Mouse (Mus musculus) hindbrain, embryonic 14.5 days (tissue): ENCODE data around the gene Adam10. TPM values are rescaled to one million over a fixed set of nuclear protein-coding genes. Genes with fewer than 3 reads are reported as not detected.

Experiments used
- ATAC-seq: fragments of 200-750 bp; cut with Nextera tagmentation; 2 replicates; pipeline ENCODE4 v1.8.0; 2017; ENCODE audit warnings: moderate number of reproducible peaks, mild to moderate bottlenecking, moderate TSS enrichment, moderate library complexity; ENCODE audit not compliant: low FRiP score
- DNase-seq: peaks from one replicate; pipeline ENCODE4 v3.0.0-alpha.2; 2015; ENCODE audit warnings: low spot score
- H3K27ac ChIP-seq: fragments of 300-500 bp; sonication (generic); 2 replicates; pipeline ENCODE4 v1.5.1; 2014; ENCODE audit warnings: mild to moderate bottlenecking, moderate library complexity
- H3K27me3 ChIP-seq: fragments of 300-500 bp; sonication (generic); 2 replicates; pipeline ENCODE4 v1.6.1; 2014; ENCODE audit warnings: mild to moderate bottlenecking, low read length, mixed read lengths; ENCODE audit not compliant: control insufficient read depth, insufficient read depth
- H3K36me3 ChIP-seq: fragments of 300-500 bp; sonication (generic); replicated peaks from 2 replicates; pipeline ENCODE4 v1.6.1; 2014; ENCODE audit not compliant: control insufficient read depth, insufficient read depth
- H3K4me1 ChIP-seq: fragments of 300-500 bp; sonication (generic); replicated peaks from 2 replicates; pipeline ENCODE4 v1.6.1; 2014; ENCODE audit warnings: antibody characterized with exemption, low read length, mixed read lengths; ENCODE audit not compliant: control insufficient read depth, insufficient read depth
- H3K4me2 ChIP-seq: fragments of 300-500 bp; sonication (generic); replicated peaks from 2 replicates; pipeline ENCODE4 v1.6.1; 2014; ENCODE audit warnings: mild to moderate bottlenecking, moderate library complexity
- H3K4me3 ChIP-seq: fragments of 300-500 bp; sonication (generic); replicated peaks from 2 replicates; pipeline ENCODE4 v1.5.1; 2014; ENCODE audit warnings: mild to moderate bottlenecking, low read length
- H3K9ac ChIP-seq: fragments of 300-500 bp; sonication (generic); 2 replicates; pipeline ENCODE4 v1.6.1; 2014
- H3K9me3 ChIP-seq: fragments of 300-500 bp; sonication (generic); 2 replicates; pipeline ENCODE4 v1.6.1; 2016; ENCODE audit warnings: low read length; ENCODE audit not compliant: control insufficient read depth
- WGBS: fragments of 180-500 bp; shearing (Covaris S2); extraction: QIAGEN DNeasy Blood & Tissue Kit; methylation state at CpG from one replicate; pipeline ENCODE4 v1.1.7; 2014; 5-methylcytosine and 5-hydroxymethylcytosine counted together
- polyA plus RNA-seq: library from polyadenylated mRNA; unstranded; fragments of >200 nt; fragmentation: Nextera tagmentation; extraction: Ambion mirVana; gene quantifications from 2 replicates; pipeline ENCODE4 v1.2.1, GENCODE M21; 2014

The Adam10 gene
- polyA plus RNA-seq, 1 experiment from 2014 or later: 56.2 TPM

GRCm38 (mm10) chr9:70733208-70733607, 54.4 kb downstream of the Adam10 start:
- no peak overlapping the region for H3K4me3 ChIP-seq
- ATAC-seq (no peak), DNase-seq (no peak)
- no peaks in the 10 kb centered on the region for H3K27me3 ChIP-seq
- no peak overlapping the region for H3K4me2 ChIP-seq
- H3K27ac ChIP-seq: no peak overlapping the region
- H3K36me3 ChIP-seq: no peaks in the 10 kb centered on the region
- no peak overlapping the region for H3K9ac ChIP-seq
- H3K9me3 ChIP-seq: no peaks in the 10 kb centered on the region
- 0 out of 2 replicates have a peak, but pooled peaks cover 3% of the 10 kb centered on the region for H3K4me1 ChIP-seq
- WGBS: 93% methylated on average over 2 of the region's 2 CpGs

GRCm38 (mm10) chr9:70739998-70740397, 61.2 kb downstream of the Adam10 start:
- Histone ChIP-seq H3K9ac (no peak overlapping the region), H3K36me3 (peaks cover 14% of the 10 kb centered on the region), H3K4me3 (no peak overlapping the region), H3K27ac (no peak overlapping the region), H3K4me2 (no peak overlapping the region), H3K27me3 (no peaks in the 10 kb centered on the region), H3K4me1 (no peaks in the 10 kb centered on the region), H3K9me3 (no peaks in the 10 kb centered on the region)
- no peak for DNase-seq
- 94% methylated on average over 5 of the region's 5 CpGs for WGBS
- no peak for ATAC-seq

- no peak overlapping the region for H3K4me2 ChIP-seq
- ATAC-seq: no peak
- no peaks in the 10 kb centered on the region for H3K9me3 ChIP-seq
- H3K27me3 ChIP-seq: no peaks in the 10 kb centered on the region
- H3K4me1 ChIP-seq: no peaks in the 10 kb centered on the region
- H3K36me3 ChIP-seq: peaks cover 42% of the 10 kb centered on the region
- no peak for DNase-seq
- no peak overlapping the region for H3K27ac ChIP-seq
- H3K4me3 ChIP-seq: no peak overlapping the region
- no peak overlapping the region for H3K9ac ChIP-seq
- WGBS: 95% methylated on average over 3 of the region's 3 CpGs
Measured at GRCm38 (mm10) chr9:70751504-70752222, 72.9 kb downstream of the Adam10 start.

GRCm38 (mm10) chr9:70760974-70761373, 82.2 kb downstream of the Adam10 start:
- 95% methylated on average over 5 of the region's 5 CpGs for WGBS
- no peaks in the 10 kb centered on the region for H3K4me1 ChIP-seq
- peaks cover 55% of the 10 kb centered on the region for H3K36me3 ChIP-seq
- no peak overlapping the region for H3K27ac ChIP-seq
- no peaks in the 10 kb centered on the region for H3K9me3 ChIP-seq
- DNase-seq (no peak), ATAC-seq (no peak)
- H3K9ac ChIP-seq: no peak overlapping the region
- no peak overlapping the region for H3K4me3 ChIP-seq
- H3K27me3 ChIP-seq: no peaks in the 10 kb centered on the region
- no peak overlapping the region for H3K4me2 ChIP-seq

- Histone ChIP-seq H3K4me3 (no peak overlapping the region), H3K4me1 (no peaks in the 10 kb centered on the region), H3K9me3 (no peaks in the 10 kb centered on the region), H3K36me3 (peaks cover 38% of the 10 kb centered on the region), H3K27ac (no peak overlapping the region), H3K4me2 (no peak overlapping the region), H3K9ac (no peak overlapping the region), H3K27me3 (no peaks in the 10 kb centered on the region)
- DNase-seq (no peak), ATAC-seq (no peak)
- WGBS: 94% methylated on average over 2 of the region's 2 CpGs
Measured at GRCm38 (mm10) chr9:70775517-70775916, 96.7 kb downstream of the Adam10 start.

- H3K27ac ChIP-seq: no peak overlapping the region
- H3K27me3 ChIP-seq: no peaks in the 10 kb centered on the region
- no peak overlapping the region for H3K4me2 ChIP-seq
- no peak overlapping the region for H3K4me3 ChIP-seq
- H3K36me3 ChIP-seq: peaks cover 20% of the 10 kb centered on the region
- no peaks in the 10 kb centered on the region for H3K4me1 ChIP-seq
- H3K9ac ChIP-seq: no peak overlapping the region
- DNase-seq (no peak), ATAC-seq (no peak)
- H3K9me3 ChIP-seq: no peaks in the 10 kb centered on the region
- whole genome bisulfite sequencing: 88% methylated on average over 3 of the region's 3 CpGs
Measured at GRCm38 (mm10) chr9:70782191-70782590, 103.4 kb downstream of the Adam10 start.

GRCm38 (mm10) chr9:70788705-70789104, 109.9 kb downstream of the Adam10 start:
- no peak overlapping the region for H3K27ac ChIP-seq
- no peaks in the 10 kb centered on the region for H3K4me1 ChIP-seq
- WGBS: 73% methylated on average over 7 of the region's 7 CpGs
- DNase-seq (no peak), ATAC-seq (no peak)
- peaks cover 3% of the 10 kb centered on the region; the same call in 1 of the 2 replicates for H3K9me3 ChIP-seq
- H3K9ac ChIP-seq: no peak overlapping the region
- H3K36me3 ChIP-seq: no peaks in the 10 kb centered on the region
- H3K27me3 ChIP-seq: no peaks in the 10 kb centered on the region
- H3K4me3 ChIP-seq: no peak overlapping the region
- H3K4me2 ChIP-seq: no peak overlapping the region

GRCm38 (mm10) chr9:70790621-70791020, 111.8 kb downstream of the Adam10 start:
- H3K4me2 ChIP-seq: no peak overlapping the region
- no peaks in the 10 kb centered on the region for H3K4me1 ChIP-seq
- no peaks in the 10 kb centered on the region for H3K27me3 ChIP-seq
- no peak for ATAC-seq
- DNase-seq: no peak
- H3K36me3 ChIP-seq: no peaks in the 10 kb centered on the region
- no peak overlapping the region for H3K4me3 ChIP-seq
- peaks cover 3% of the 10 kb centered on the region; the same call in 1 of the 2 replicates for H3K9me3 ChIP-seq
- H3K9ac ChIP-seq: no peak overlapping the region
- no peak overlapping the region for H3K27ac ChIP-seq
- WGBS: 90% methylated on average over 4 of the region's 4 CpGs

- DNase-seq: no peak
- Histone ChIP-seq H3K9me3 (no peaks in the 10 kb centered on the region), H3K36me3 (no peaks in the 10 kb centered on the region), H3K4me2 (no peak overlapping the region), H3K27ac (no peak overlapping the region), H3K4me1 (no peaks in the 10 kb centered on the region), H3K27me3 (no peaks in the 10 kb centered on the region), H3K9ac (no peak overlapping the region), H3K4me3 (no peak overlapping the region)
- WGBS: 65% methylated on average over 15 of the region's 15 CpGs
- no peak for ATAC-seq
Measured at GRCm38 (mm10) chr9:70794643-70795438, 116.0 kb downstream of the Adam10 start.
